Mouse (Mus musculus) thymus, postnatal 0 days (tissue): ENCODE results near the gene Hdac1. TPM values are rescaled to one million over a fixed set of nuclear protein-coding genes. Genes with fewer than 3 reads are reported as not detected.

ENCODE experiments used
- DNase-seq: peaks from one replicate; pipeline ENCODE4 v3.0.0-alpha.2; 2015; ENCODE audit warnings: low spot score
- polyA plus RNA-seq: library from polyadenylated mRNA; unstranded; fragments of >200 nt; fragmentation: Nextera tagmentation; extraction: Ambion mirVana; gene quantifications from 2 replicates; pipeline ENCODE4 v1.2.1, GENCODE M21; 2015

Hdac1 gene
- polyA plus RNA-seq, 1 experiment from 2014 or later, result 310 TPM

DNA sequence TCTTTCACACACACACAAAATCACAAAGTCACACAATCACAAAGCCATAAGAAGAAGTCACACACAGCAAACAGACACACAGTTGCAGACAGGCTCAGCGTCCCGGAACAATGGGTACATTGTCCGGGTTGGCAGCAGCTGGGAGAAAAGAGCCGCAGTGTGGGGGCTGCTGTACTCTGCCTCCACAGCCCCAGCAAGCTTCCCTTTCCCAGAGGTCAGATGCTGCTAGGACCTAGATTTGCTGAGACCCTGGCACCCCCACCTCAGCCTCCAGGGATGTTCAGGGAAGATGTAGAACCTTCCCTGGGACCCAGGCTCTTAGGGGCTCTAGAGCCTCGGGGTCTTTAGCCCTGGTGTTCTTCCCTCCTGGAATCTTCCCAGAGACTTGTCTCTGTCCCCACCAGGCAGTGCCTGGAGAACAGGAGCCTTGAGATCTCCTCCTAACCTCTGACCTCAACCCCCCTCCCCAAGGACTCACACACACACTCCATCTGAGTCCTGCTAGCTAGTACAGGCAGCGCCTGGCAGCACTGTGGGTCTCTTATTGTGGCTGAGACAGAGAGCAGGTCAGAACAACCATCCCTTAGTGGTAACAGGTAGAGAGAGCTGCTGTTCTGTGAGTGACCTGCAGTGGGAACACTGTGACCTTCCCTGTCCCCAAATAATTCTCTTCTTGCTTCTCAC, 31.0 kb downstream of the Hdac1 start:
- DNase-seq, result no peak

DNA sequence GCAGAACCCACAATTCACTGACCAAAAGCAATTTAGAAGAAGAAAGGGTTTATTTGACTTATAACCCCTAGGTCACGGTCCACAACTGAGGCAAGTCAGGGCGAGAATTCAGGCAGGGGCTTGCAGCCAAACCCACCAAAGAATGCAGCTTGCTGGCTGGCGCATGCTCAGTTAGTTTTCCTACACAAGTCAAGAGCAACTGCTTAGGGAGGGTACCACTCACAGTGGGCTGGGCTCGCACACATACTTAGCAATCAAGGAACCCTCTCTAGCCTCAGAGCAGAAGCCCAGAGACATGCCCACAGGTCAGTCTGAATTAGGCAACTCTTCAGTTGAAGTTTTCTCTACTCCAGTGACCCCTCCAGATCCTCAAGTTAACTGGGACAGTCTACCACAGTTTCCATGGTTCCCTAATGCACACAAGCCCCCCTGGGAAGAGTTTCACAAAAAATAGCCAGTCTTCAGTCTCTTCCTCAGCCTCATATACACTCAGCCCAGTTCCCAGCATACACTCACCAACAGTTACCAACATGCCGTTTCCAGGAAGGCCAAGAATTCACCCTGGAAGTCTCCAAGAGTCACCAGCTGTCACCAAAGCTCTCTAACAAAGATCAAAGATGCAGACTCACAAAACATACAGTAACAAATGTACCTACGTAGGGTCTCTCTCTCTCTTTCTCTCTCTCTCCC, 31.6 kb downstream of the Hdac1 start:
- DNase-seq, result no peak

DNA sequence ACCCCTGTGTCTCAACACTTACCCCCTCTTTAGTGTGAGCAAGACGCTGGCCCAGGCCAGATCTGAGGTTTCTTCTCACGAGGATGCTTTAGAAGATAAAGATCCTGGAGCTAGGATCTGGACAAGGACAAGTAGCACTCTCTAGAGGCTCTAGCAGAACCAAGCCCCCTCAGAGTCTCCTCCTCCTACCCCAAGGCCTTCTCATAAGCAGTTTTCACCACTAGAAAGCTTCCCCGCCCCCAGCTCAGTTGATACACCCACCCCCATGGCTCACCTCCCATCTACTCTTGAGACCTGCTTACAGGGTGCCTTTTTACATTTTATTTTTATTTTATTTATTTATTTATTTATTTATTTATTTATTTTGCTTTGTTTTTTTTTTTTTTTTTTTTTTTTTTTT, 32.9 kb downstream of the Hdac1 start:
- no peak for DNase-seq

GRCm38 (mm10) chr4:129508834-129509600, 33.5 kb downstream of the Hdac1 start:
- no peak for DNase-seq

DNA sequence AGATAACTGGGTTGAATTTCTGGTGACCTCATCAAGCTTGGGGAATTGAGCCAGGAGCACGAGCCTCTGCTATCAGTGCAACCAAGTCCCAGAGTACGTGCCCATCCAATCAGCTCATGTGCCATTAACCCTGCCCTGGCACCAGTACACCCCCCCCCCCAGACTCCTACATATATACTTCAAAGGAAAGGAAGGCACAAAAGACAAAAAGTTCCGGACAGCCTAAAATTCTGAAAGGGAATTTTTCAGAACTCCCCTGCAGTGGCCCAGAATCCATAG, 34.3 kb downstream of the Hdac1 start:
- no peak for DNase-seq

DNA sequence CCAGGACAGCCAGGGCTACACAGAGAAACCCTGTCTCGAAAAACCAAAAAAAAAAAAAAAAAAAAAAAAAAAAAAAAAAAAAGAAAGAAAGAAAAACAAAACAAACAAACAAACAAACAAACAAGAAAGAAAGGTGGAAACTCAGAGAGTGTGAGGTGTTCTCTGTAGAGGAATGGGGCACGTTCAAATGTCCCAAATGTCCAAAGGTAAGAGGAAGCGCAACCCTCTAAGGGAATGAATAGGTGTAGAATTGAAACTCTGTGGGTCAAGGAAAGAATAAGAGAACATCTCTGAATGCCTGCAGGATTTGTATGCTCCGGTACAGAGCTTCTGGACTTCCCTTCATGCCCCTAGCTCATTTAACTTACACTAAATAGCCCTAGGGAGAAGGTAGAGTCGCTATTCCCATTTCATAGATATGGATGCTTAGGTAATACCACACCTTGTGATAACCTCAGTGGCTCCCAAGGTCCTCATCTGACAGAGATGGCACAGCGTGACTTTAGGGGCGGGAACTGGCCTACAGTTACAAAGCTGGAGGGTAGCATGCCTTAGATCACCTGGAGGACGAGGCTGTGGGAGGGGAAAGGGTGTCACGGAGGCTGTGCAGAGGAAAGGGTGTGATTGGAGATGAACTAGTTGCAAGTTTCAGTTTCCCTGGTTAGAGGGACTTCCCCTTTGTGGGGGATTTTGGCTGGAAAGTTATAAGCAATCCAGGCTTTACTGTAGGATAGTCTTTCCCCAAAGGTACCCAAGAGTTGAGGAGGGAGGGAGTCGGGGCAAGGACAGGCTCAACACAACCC, 34.9 kb downstream of the Hdac1 start:
- DNase-seq, result no peak

GRCm38 (mm10) chr4:129505511-129505910, 37.0 kb downstream of the Hdac1 start:
- DNase-seq, result no peak

GRCm38 (mm10) chr4:129502901-129503444, 39.5 kb downstream of the Hdac1 start:
- DNase-seq, result no peak

DNA sequence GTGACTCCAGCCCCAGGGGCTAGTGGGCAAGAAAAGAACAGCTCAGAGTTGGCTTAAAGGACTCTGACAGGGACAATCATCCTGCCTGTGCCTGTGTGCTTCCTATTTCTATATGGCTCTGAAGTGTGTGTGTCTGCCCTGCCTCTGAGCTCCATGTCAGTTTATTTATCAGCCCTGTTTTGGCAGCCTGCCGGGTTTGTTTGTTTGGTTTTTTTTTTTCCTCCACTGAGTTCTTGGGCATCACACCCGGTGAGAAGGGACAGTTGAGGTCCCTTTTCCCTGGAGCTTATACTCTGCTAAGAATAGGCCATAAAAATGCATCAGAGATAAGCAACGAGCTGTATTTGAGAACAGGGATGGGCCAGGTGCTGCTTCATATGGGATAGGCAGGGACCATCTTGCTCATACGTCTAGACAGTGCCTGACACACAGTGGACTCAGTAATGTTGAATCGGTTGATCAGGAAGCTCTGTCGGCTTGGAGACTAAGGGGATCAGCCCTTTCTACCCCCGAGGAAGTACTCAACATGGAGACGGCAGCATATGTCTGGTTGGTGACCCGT, 40.1 kb downstream of the Hdac1 start:
- no peak for DNase-seq

DNA sequence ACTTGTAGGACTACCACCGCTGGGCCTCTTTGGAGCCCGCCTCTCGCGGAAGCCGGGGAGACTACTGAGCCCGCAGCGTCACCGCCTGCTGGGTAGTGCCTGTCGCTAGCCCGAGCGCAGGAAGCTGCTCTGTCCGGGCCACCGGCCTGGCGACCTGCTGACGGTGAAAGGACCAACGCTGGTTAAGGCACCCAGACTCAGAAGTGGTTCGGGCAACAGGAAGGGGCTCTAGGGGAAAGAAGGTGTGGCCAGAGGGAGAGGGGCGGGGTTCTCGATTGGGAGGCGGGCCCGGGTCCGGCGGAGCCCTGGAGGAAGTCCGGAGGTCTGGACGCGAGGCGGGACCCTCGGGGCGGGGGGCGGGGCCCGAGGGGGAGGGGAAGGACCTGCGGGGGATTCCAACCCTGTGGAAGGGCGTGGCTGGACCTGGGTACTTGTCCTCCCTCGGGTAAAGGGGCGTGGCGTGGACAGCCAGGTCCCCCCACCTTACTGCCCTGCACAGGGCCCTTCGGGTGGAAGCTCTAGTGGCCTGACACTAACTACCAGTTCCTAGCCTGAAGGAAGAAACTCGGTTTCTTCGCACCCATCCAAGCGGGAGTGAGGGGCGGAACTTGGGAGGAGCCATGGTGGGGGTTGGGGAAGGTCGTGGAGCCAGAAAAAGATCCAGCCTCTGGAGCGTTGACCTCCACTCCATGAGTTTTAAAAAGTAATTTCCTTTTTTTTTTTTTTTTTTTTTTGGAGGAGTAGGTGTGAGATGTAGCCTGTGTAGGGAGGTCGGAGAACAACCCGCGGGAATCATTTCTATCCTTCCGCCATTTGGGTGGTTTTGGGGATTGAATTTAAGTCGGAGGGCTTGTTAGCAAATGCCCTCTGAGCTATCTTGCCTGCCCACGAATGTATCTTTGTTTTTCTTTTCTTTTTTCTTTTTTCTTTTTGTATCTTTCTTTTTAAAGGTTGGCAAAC, 41.6 kb downstream of the Hdac1 start:
- peak; percentile 59 for DNase-seq

DNA sequence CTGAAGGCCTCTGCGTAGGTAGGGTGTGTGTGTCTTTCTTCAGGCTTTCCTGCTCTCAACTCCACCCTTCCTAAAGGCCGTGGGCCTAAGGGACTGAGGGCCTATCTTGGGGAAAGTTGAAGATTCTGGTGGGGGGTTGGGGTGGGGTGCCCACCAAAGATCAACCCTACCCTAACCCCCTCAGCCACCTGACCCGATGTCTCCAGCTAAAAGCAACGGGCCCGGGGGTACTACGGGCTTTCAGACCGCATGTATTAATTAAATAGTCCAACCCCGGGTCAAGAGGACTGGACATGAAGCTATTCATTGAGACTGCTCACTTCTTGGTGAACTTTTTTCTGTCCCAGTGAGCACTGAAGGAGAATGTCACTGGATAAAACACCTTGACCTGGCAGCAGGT, 42.5 kb downstream of the Hdac1 start:
- no peak for DNase-seq

DNA sequence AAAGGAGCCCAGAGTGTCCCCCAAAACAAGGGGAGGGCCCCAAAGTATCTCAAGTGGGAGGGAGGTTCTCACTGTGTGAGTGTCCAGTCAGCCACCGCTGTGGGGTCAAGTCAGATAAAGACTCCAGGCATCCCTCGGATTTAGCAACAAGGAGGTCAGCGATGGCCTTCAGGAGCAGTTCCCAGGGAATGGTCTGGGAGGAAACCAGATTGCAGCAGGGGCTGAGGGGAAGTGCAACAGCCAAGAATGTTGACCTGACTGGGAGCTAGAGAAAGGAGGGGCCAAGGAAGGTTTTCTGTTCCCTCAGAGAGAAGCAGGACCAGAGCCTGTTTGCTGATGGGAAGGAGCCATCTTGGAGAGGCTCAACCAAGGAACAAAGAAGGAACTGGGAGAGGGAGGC, 43.6 kb downstream of the Hdac1 start:
- no peak for DNase-seq

GRCm38 (mm10) chr4:129496631-129497030, 45.9 kb downstream of the Hdac1 start:
- peak; percentile 28 for DNase-seq

DNA sequence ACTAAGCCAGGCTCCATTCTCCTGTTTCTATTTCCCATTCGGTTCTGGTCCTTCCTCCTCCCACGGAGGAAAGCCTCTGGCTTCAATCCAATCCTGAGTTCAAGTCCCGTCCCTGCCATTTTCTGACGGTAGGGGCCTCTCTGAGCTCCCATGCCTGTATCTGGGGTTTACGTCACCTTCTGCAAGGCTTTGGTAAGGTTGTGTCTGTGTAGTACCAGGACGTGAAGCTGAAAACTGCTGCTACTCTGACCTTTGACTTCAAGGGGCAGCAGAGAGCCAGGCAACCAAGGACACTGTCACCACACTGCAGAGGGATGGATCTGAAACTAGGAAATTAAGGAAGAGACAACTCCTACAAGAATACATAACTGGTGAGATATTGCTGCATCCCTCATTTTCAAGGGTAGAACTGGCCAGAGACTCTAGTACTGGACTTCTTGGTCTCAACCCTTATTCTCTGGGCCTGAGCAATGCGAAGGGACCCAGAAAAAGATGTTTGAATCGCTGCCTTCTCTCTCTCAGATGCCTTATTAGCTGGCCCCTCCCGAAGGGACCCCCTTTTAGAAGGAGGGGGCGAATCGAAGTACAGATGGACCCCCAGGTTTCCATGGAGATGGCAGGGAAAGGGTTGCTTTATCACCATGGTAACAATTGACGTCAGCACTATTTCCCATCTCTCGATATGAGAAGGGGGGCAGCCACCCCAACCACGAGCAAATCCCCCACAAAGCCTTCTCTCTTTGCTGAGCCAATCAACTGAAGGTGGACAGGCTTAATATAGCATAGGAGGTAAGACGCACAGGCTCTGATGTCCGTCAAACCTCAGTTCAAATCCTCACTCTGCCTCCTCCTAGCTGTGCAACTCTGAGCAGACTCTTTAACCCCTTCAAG, 46.6 kb downstream of the Hdac1 start:
- no peak for DNase-seq

- DNase-seq, result no peak
These were observed 47.8 kb downstream of the Hdac1 start for GRCm38 (mm10) chr4:129494681-129495080.

GRCm38 (mm10) chr4:129490972-129491880, 51.3 kb downstream of the Hdac1 start, which contains the start of the genes Tssk3 and Fam229a:
TSS of gene Tssk3 (minus strand) at chr4:129491022.
TSS of gene Fam229a (plus strand) at chr4:129491190.
- DNase-seq, result no peak

DNA sequence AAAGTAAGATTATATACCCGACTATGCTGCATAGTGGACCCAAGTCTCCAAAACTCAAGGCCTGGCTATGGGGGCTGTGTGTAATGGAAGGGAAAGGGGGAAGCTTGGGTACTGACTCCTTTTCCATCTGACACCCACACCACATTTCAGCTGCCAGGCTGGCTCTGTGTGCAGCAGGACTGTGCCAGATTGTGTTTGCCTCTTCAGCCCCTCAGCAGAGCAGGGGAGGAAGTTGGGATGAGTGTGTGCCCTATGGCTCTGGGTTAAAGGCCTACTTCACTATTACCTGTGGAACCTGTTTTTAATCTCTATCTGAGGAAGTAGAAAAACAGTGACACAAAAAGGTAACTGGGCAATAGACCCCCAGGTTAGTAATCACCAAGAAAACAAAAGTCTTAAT, 61.4 kb downstream of the Hdac1 start:
- DNase-seq, result no peak

DNA sequence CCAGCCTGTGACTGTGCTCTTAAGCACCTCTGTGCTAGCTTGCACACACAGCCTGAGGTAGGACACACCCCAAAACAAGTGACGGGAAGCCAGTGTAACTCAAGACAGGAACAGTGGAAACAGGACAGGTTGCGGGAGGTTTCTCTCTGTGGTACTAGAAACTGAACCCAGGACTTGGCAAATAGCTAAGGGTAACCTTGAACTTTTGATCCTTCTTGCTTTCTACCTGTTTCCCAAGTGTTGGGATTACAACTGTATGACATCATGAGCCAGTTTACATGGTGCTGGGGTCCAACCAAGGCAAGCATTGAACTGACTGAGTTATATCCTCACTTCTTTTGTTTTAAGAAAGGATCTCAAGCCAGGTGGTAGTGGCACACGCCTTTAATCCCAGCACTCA, 62.6 kb downstream of the Hdac1 start:
- DNase-seq, result no peak
